Mouse (Mus musculus): Measurements from ENCODE around the gene Slc41a2. TPM values are rescaled to one million over a fixed set of nuclear protein-coding genes. Genes with fewer than 3 reads are reported as not detected.

Gene Slc41a2
- polyA plus RNA-seq, 1 experiment from 2014 or later, result 0.76 TPM

- DNase-seq, result no peak
- no peaks in the 10 kb centered on the region for H3K9me3 ChIP-seq (ENCODE audit: low read length)
- no peak overlapping the region for H3K4me2 ChIP-seq (ENCODE audit: low read depth, low read length)
- H3K27ac ChIP-seq (ENCODE audit: low read depth), result no peak overlapping the region
- peak; percentile 29; the same call in 1 of the 2 replicates for ATAC-seq
- H3K27me3 ChIP-seq (ENCODE audit: insufficient read depth, low read length), result no peaks in the 10 kb centered on the region
- peaks cover 47% of the 10 kb centered on the region for H3K36me3 ChIP-seq (replicated peaks; ENCODE audit: insufficient read depth, low read length)
- no peaks in the 10 kb centered on the region for H3K4me1 ChIP-seq (ENCODE audit: insufficient read depth)
- WGBS (ENCODE audit: insufficient replicate concordance), result 69% methylated on average over 5 of the region's 5 CpGs
- TF ChIP-seq CTCF (IDR thresholded peaks at IDR 0.05; ENCODE audit: low read depth), result no peak
- no peak for TF ChIP-seq EP300 (IDR thresholded peaks at IDR 0.05; ENCODE audit: low read depth)
- H3K4me3 ChIP-seq (ENCODE audit: low read depth, low read length), result no peak overlapping the region
- no peak overlapping the region for H3K9ac ChIP-seq (replicated peaks)
Observed at GRCm38 (mm10) chr10:83368918-83369317, 31.2 kb upstream of the Slc41a2 start.

- WGBS (ENCODE audit: insufficient replicate concordance), result 92% methylated on average over 8 of the region's 8 CpGs
- TF ChIP-seq EP300 (IDR thresholded peaks at IDR 0.05; ENCODE audit: low read depth), result no peak
- TF ChIP-seq CTCF (IDR thresholded peaks at IDR 0.05; ENCODE audit: low read depth), result no peak
- H3K9me3 ChIP-seq (ENCODE audit: low read length), result no peaks in the 10 kb centered on the region
Observed at GRCm38 (mm10) chr10:83363451-83363850, 25.8 kb upstream of the Slc41a2 start.

DNA sequence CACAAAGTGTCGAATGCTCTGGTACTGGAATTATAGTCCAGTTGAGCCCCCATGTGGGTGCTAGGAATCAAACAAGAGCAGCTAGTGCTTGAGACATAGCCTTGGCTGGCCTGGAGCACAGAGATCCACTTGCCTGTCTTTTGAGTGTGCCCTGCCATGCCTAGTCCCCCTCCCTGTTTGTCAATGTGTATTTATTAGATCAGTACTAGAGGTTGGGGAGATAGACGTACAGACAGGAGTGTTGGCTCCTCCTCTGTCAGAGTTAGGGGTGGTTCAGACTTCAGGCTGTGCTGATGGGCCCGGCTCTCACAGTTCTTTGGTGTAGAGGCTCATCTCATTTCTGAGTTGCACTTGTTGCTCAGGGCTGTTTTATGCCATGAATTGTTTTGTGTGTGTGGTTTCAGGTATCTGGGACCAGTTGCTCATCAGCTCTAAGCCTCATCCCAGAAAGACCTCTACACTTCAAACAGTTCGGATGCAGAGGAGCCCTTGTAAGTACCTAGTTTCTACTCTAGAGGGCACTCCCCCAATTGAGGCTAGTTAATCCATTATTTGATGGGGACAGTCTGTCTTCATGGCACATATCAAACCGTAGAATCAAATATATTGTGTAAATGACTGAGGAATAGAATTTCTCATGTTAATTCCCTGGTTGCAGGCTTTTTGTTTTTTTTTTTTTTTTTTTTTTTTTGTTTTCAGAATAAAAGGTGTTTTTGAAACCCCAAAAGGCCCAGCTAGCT is 24.1 kb upstream of the Slc41a2 start:
- no peak overlapping the region for H3K27ac ChIP-seq (ENCODE audit: low read depth)
- H3K36me3 ChIP-seq (replicated peaks; ENCODE audit: insufficient read depth, low read length), result peaks cover 33% of the 10 kb centered on the region
- 0 out of 2 replicates have a peak overlapping the region, but pooled peaks have one; percentile 85 for H3K4me3 ChIP-seq (ENCODE audit: low read depth, low read length)
- ATAC-seq (no peak), DNase-seq (no peak)
- TF ChIP-seq EP300 (IDR thresholded peaks at IDR 0.05; ENCODE audit: low read depth) (no peak), CTCF (IDR thresholded peaks at IDR 0.05; ENCODE audit: low read depth) (peak; percentile 62)
- H3K4me1 ChIP-seq (ENCODE audit: insufficient read depth), result peaks cover 18% of the 10 kb centered on the region
- WGBS (ENCODE audit: insufficient replicate concordance), result 43% methylated on average over 5 of the region's 5 CpGs
- H3K4me2 ChIP-seq (ENCODE audit: low read depth, low read length), result peak overlapping the region; percentile 85
- H3K9ac ChIP-seq (replicated peaks), result no peak overlapping the region
- H3K27me3 ChIP-seq (ENCODE audit: insufficient read depth, low read length), result no peaks in the 10 kb centered on the region
- H3K9me3 ChIP-seq (ENCODE audit: low read length), result no peaks in the 10 kb centered on the region

More at GRCm38 (mm10) chr10:83363451-83363850, 25.8 kb upstream of the Slc41a2 start:
- H3K4me3 ChIP-seq (ENCODE audit: low read depth, low read length), result no peak overlapping the region
- no peak for DNase-seq
- ATAC-seq, result no peak
- H3K36me3 ChIP-seq (replicated peaks; ENCODE audit: insufficient read depth, low read length), result peaks cover 42% of the 10 kb centered on the region
- no peaks in the 10 kb centered on the region for H3K27me3 ChIP-seq (ENCODE audit: insufficient read depth, low read length)
- H3K4me1 ChIP-seq (ENCODE audit: insufficient read depth), result peaks cover 18% of the 10 kb centered on the region
- H3K27ac ChIP-seq (ENCODE audit: low read depth), result no peak overlapping the region
- H3K9ac ChIP-seq (replicated peaks), result no peak overlapping the region
- H3K4me2 ChIP-seq (ENCODE audit: low read depth, low read length), result no peak overlapping the region

- Histone ChIP-seq H3K36me3 (replicated peaks; ENCODE audit: insufficient read depth, low read length) (peaks cover 19% of the 10 kb centered on the region), H3K27ac (ENCODE audit: low read depth) (peak overlapping the region; percentile 69), H3K4me1 (ENCODE audit: insufficient read depth) (peaks cover 18% of the 10 kb centered on the region), H3K9ac (replicated peaks) (peak overlapping the region; percentile 79), H3K4me2 (ENCODE audit: low read depth, low read length) (peak overlapping the region; percentile 85), H3K9me3 (ENCODE audit: low read length) (no peaks in the 10 kb centered on the region), H3K4me3 (ENCODE audit: low read depth, low read length) (peak overlapping the region; percentile 85), H3K27me3 (ENCODE audit: insufficient read depth, low read length) (no peaks in the 10 kb centered on the region)
- WGBS (ENCODE audit: insufficient replicate concordance), result under 1% methylated on average over 34 of the region's 40 CpGs
- no peak for DNase-seq
- TF ChIP-seq EP300 (IDR thresholded peaks at IDR 0.05; ENCODE audit: low read depth) (no peak), CTCF (IDR thresholded peaks at IDR 0.05; ENCODE audit: low read depth) (no peak)
- peak; percentile 71 for ATAC-seq
Observed at GRCm38 (mm10) chr10:83360356-83360755, 22.7 kb upstream of the Slc41a2 start.

- DNase-seq, result peak; percentile 98
- under 1% methylated on average over 30 of the region's 30 CpGs for WGBS (ENCODE audit: insufficient replicate concordance)
Observed at GRCm38 (mm10) chr10:83359956-83360355, 22.3 kb upstream of the Slc41a2 start, which contains the start of gene D10Wsu102e. D10Wsu102e (plus strand) TSS chr10:83360221.

GRCm38 (mm10) chr10:83359451-83359850 is 21.8 kb upstream of the Slc41a2 start:
- TF ChIP-seq CTCF (IDR thresholded peaks at IDR 0.05; ENCODE audit: low read depth) (no peak), EP300 (IDR thresholded peaks at IDR 0.05; ENCODE audit: low read depth) (no peak)
- Histone ChIP-seq H3K9me3 (ENCODE audit: low read length) (no peaks in the 10 kb centered on the region), H3K36me3 (replicated peaks; ENCODE audit: insufficient read depth, low read length) (peaks cover 11% of the 10 kb centered on the region), H3K4me2 (ENCODE audit: low read depth, low read length) (peak overlapping the region; percentile 85), H3K9ac (replicated peaks) (no peak overlapping the region), H3K27me3 (ENCODE audit: insufficient read depth, low read length) (no peaks in the 10 kb centered on the region), H3K27ac (ENCODE audit: low read depth) (peak overlapping the region; percentile 67), H3K4me3 (ENCODE audit: low read depth, low read length) (peak overlapping the region; percentile 85), H3K4me1 (ENCODE audit: insufficient read depth) (peaks cover 18% of the 10 kb centered on the region)
- DNase-seq, result no peak
- 59% methylated on average over 4 of the region's 4 CpGs for WGBS (ENCODE audit: insufficient replicate concordance)
- 0 out of 2 replicates have a peak, but pooled peaks have one; percentile 13 for ATAC-seq

More at GRCm38 (mm10) chr10:83359956-83360355, 22.3 kb upstream of the Slc41a2 start, which contains the start of gene D10Wsu102e:
- no peaks in the 10 kb centered on the region for H3K9me3 ChIP-seq (ENCODE audit: low read length)
- peaks cover 18% of the 10 kb centered on the region for H3K4me1 ChIP-seq (ENCODE audit: insufficient read depth)
- peaks cover 15% of the 10 kb centered on the region for H3K36me3 ChIP-seq (replicated peaks; ENCODE audit: insufficient read depth, low read length)
- peak within 1 kb of the TSS; percentile 79 for H3K9ac ChIP-seq (replicated peaks)
- H3K4me3 ChIP-seq (ENCODE audit: low read depth, low read length), result peak within 1 kb of the TSS; percentile 85
- peak within 1 kb of the TSS; percentile 85 for H3K4me2 ChIP-seq (ENCODE audit: low read depth, low read length)
- no peaks in the 10 kb centered on the region for H3K27me3 ChIP-seq (ENCODE audit: insufficient read depth, low read length)
- peak; percentile 98 for ATAC-seq
- TF ChIP-seq EP300 (IDR thresholded peaks at IDR 0.05; ENCODE audit: low read depth) (no peak; the same call in 1 of the 2 replicates), CTCF (IDR thresholded peaks at IDR 0.05; ENCODE audit: low read depth) (no peak)
- H3K27ac ChIP-seq (ENCODE audit: low read depth), result peak within 1 kb of the TSS; percentile 69

Data from liver, postnatal 0 days (tissue).